Comparison of ENCODE assay signal across 26 mouse cellular contexts in genomic region chr13:37111747-37112146, GRCm38 (mm10).
"Had no signal": no experiment of that assay in that cellular context is flagged by ENCODE, and none has a peak within 500 bp of the region (broad histone marks: within the 10 kb centered on the region; RNA-seq: fewer than 3 reads in every experiment).

No protein-coding gene starts in this region.

- H3K4me3 ChIP-seq: gastrocnemius, adult 2 months; heart, embryonic 13.5 days; heart, embryonic 15.5 days; hindbrain, embryonic 13.5 days; hindbrain, embryonic 15.5 days; kidney, embryonic 15.5 days; limb, embryonic 13.5 days; limb, embryonic 15.5 days; liver, embryonic 12.5 days had no signal

- H3K9ac ChIP-seq: heart, embryonic 13.5 days; heart, embryonic 15.5 days; hindbrain, embryonic 13.5 days; hindbrain, embryonic 15.5 days; kidney, embryonic 15.5 days; limb, embryonic 13.5 days; limb, embryonic 15.5 days; liver, embryonic 12.5 days; liver, embryonic 14.5 days had no signal

- H3K27ac ChIP-seq: gastrocnemius, adult 2 months; heart, embryonic 13.5 days; heart, embryonic 15.5 days; hindbrain, embryonic 13.5 days; hindbrain, embryonic 15.5 days; hindbrain, postnatal 0 days; kidney, embryonic 15.5 days; kidney, postnatal 0 days; limb, embryonic 13.5 days; limb, embryonic 15.5 days; liver, embryonic 12.5 days; liver, embryonic 14.5 days had no signal

- H3K27me3 ChIP-seq: heart, embryonic 13.5 days; heart, embryonic 15.5 days; hindbrain, embryonic 13.5 days; hindbrain, embryonic 15.5 days; kidney, embryonic 15.5 days; limb, embryonic 13.5 days; limb, embryonic 15.5 days; liver, embryonic 12.5 days had no signal

- ATAC-seq: hindbrain, postnatal 0 days; intestine, embryonic 16.5 days; liver, embryonic 12.5 days had no signal

- DNase-seq: gastrocnemius, adult 2 months; gastrocnemius, postnatal 10 days; gastrocnemius, postnatal 25 days; heart, adult 18-20 months; heart, postnatal 14 days; heart, postnatal 36 days; kidney, adult 11 months; kidney, adult 2 months; kidney, adult 9 months; kidney, postnatal 14 days; kidney, postnatal 36 days; layer of hippocampus, adult 9-11 months; layer of hippocampus, postnatal 36 days; left cerebral cortex, postnatal 4 days had no signal

- H3K36me3 ChIP-seq: heart, embryonic 13.5 days; heart, embryonic 15.5 days; hindbrain, embryonic 13.5 days; hindbrain, embryonic 15.5 days; kidney, embryonic 15.5 days; limb, embryonic 13.5 days; limb, embryonic 15.5 days; liver, embryonic 12.5 days had no signal

- H3K4me1 ChIP-seq: heart, embryonic 13.5 days; heart, embryonic 15.5 days; hindbrain, embryonic 13.5 days; hindbrain, embryonic 15.5 days; kidney, embryonic 15.5 days; liver, embryonic 12.5 days had no signal
